Mouse (Mus musculus) MEL (cell line): ENCODE data around the gene Stx6.

Experiments used
- CTCF ChIP-seq, 3 experiments: IDR thresholded peaks in 2 of 3; conservative IDR thresholded peaks in 1 of 3; 2 replicates each; pipeline ENCODE4 v1.5.1; 2011 to 2012; ENCODE audit warnings: low read length in 3 of 3, low read depth in 2 of 3, mild to moderate bottlenecking in 2 of 3, improper control_type of control experiment in 1 of 3, inconsistent platforms in 1 of 3, mixed read lengths in 1 of 3, moderate library complexity in 1 of 3; ENCODE audit not compliant: control insufficient read depth in 1 of 3, insufficient read depth in 1 of 3, poor library complexity in 1 of 3, severe bottlenecking in 1 of 3
- E2F4 ChIP-seq: IDR thresholded peaks from 2 replicates; pipeline ENCODE4 v1.6.1; 2011; ENCODE audit warnings: low read depth, low read length, improper control_type of control experiment, borderline replicate concordance
- ELF1 ChIP-seq: IDR thresholded peaks from 2 replicates; pipeline ENCODE4 v1.6.1; 2014; ENCODE audit warnings: low read depth, mild to moderate bottlenecking, inconsistent platforms, low read length, improper control_type of control experiment, moderate library complexity
- EP300 ChIP-seq, 2 experiments: IDR thresholded peaks; 2 replicates each; pipeline ENCODE4 v1.6.1; 2011; ENCODE audit warnings: improper control_type of control experiment in 2 of 2, low read length in 2 of 2, low read depth in 1 of 2, mild to moderate bottlenecking in 1 of 2
- HCFC1 ChIP-seq: IDR thresholded peaks from 2 replicates; pipeline ENCODE4 v1.6.1; 2012; ENCODE audit warnings: low read depth, mild to moderate bottlenecking, inconsistent platforms, low read length, improper control_type of control experiment, moderate library complexity
- JUND ChIP-seq: IDR thresholded peaks from 2 replicates; pipeline ENCODE4 v1.6.1; 2011; ENCODE audit warnings: low read depth, mild to moderate bottlenecking, improper control_type of control experiment, low read length
- MAX ChIP-seq: IDR thresholded peaks from 2 replicates; pipeline ENCODE4 v1.6.1; 2011; ENCODE audit warnings: low read length, improper control_type of control experiment
- MXI1 ChIP-seq: IDR thresholded peaks from 2 replicates; pipeline ENCODE4 v1.6.1; 2011; ENCODE audit warnings: mild to moderate bottlenecking, low read depth, low read length, improper control_type of control experiment
- NRF1 ChIP-seq: IDR thresholded peaks from 2 replicates; pipeline ENCODE4 v1.6.1; 2014; ENCODE audit warnings: low read depth, mild to moderate bottlenecking, inconsistent platforms, low read length, improper control_type of control experiment, moderate library complexity; ENCODE audit not compliant: poor library complexity, insufficient read depth, severe bottlenecking
- POLR2A ChIP-seq, 2 experiments: IDR thresholded peaks; 2 replicates each; pipeline ENCODE4 v1.6.1; 2011 to 2012; ENCODE audit warnings: low read length in 2 of 2, mild to moderate bottlenecking in 2 of 2, control low read depth in 1 of 2, improper control_type of control experiment in 1 of 2, low read depth in 1 of 2, moderate library complexity in 1 of 2; ENCODE audit not compliant: control insufficient read depth in 1 of 2, insufficient read depth in 1 of 2, poor library complexity in 1 of 2
- UBTF ChIP-seq: IDR thresholded peaks from 2 replicates; pipeline ENCODE4 v1.6.1; 2012; ENCODE audit warnings: low read depth, mild to moderate bottlenecking, inconsistent platforms, low read length, improper control_type of control experiment, moderate library complexity, borderline replicate concordance; ENCODE audit not compliant: insufficient read depth

DNA sequence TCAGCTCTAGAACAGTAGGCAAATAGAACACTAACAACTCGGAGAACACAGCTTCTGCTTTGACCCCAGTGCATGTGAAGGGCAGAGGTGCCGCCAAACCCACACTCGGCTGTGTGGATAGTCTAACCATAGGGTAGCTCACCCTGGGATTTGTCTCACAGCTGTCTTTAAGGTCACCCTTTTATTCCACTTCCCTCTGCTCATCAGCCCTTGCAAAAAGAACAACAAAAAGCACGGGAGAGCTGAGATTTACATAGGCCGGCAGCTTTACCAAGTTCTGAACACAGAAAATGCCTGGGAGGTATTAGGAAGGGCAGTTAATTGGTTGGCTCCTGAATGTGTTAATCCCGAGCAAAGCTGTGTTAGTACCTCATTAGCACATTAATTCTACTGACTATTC, 47.0 kb upstream of the Stx6 start:
- TF ChIP-seq MXI1 (no peak), HCFC1 (no peak), CTCF (IDR thresholded peaks at IDR 0.05 in 2 of 3, conservative IDR thresholded peaks at IDR 0.05 in 1 of 3; ENCODE audit: control insufficient read depth in 1 of 3, insufficient read depth in 1 of 3, low read depth in 2 of 3, low read length in 3 of 3, poor library complexity in 1 of 3, severe bottlenecking in 1 of 3) (no peak), NRF1 (no peak), EP300 (IDR thresholded peaks at IDR 0.05; ENCODE audit: low read depth in 1 of 2, low read length in 2 of 2) (no peak), JUND (no peak), POLR2A (IDR thresholded peaks at IDR 0.05; ENCODE audit: control insufficient read depth in 1 of 2, insufficient read depth in 1 of 2, low read depth in 1 of 2, low read length in 2 of 2, poor library complexity in 1 of 2) (no peak), MAX (no peak), E2F4 (no peak), UBTF (no peak), ELF1 (no peak)
